Comparison of ENCODE assay signal across 10 mouse cellular contexts in genomic region chr13:55828141-55829017, GRCm38 (mm10). TPM values are rescaled to one million over a fixed set of nuclear protein-coding genes. Genes with fewer than 3 reads are reported as not detected.
DNase-seq lines count a peak whose midpoint lies in the region; ATAC-seq and TF ChIP-seq lines count a peak whose summit lies in the region.
"Had no signal": no experiment of that assay in that cellular context is flagged by ENCODE, and none has a peak within 500 bp of the region (broad histone marks: within the 10 kb centered on the region; RNA-seq: fewer than 3 reads in every experiment).

No protein-coding gene starts in this region.

- H3K27me3 ChIP-seq in heart, postnatal 0 days (ENCODE audit: control insufficient read depth, insufficient read depth, low read length), result peaks cover 96% of the 10 kb centered on the region
- H3K27me3 ChIP-seq in liver, postnatal 0 days (ENCODE audit: insufficient read depth, low read length), result peaks cover 97% of the 10 kb centered on the region

- peak; percentile 27; the same call in 1 of the 2 replicates for ATAC-seq in common myeloid progenitor, adult 5-6 weeks (replicated peaks; ENCODE audit: low read depth, poor library complexity, severe bottlenecking)
- ATAC-seq in heart, postnatal 0 days (ENCODE audit: insufficient read depth, low read depth), result no peak
- ATAC-seq in liver, postnatal 0 days, result no peak

- no peak for TF ChIP-seq CTCF in heart, postnatal 0 days (IDR thresholded peaks at IDR 0.05; ENCODE audit: low read depth)
- no peak for TF ChIP-seq CTCF in liver, postnatal 0 days (IDR thresholded peaks at IDR 0.05; ENCODE audit: low read depth)

- H3K27ac ChIP-seq in heart, postnatal 0 days (ENCODE audit: low read depth), result no peak overlapping the region
- no peak overlapping the region for H3K27ac ChIP-seq in liver, postnatal 0 days (ENCODE audit: low read depth)
- H3K27ac ChIP-seq: neural tube, embryonic 13.5 days had no signal

- 2% methylated on average over 49 of the region's 50 CpGs for WGBS in heart, postnatal 0 days
- WGBS in liver, postnatal 0 days (ENCODE audit: insufficient replicate concordance), result 3% methylated on average over 50 of the region's 50 CpGs

- H3K4me3 ChIP-seq in heart, postnatal 0 days (ENCODE audit: low read depth, low read length), result peak overlapping the region; percentile 11; the same call in 1 of the 2 replicates
- H3K4me3 ChIP-seq in liver, postnatal 0 days (ENCODE audit: low read depth, low read length), result peak overlapping the region; percentile 32
- H3K4me3 ChIP-seq: neural tube, embryonic 13.5 days had no signal

- peaks cover 4% of the 10 kb centered on the region; the same call in 1 of the 2 replicates for H3K4me1 ChIP-seq in heart, postnatal 0 days (ENCODE audit: control insufficient read depth, insufficient read depth)
- peaks cover 6% of the 10 kb centered on the region for H3K4me1 ChIP-seq in liver, postnatal 0 days (ENCODE audit: insufficient read depth)

- H3K9ac ChIP-seq in heart, postnatal 0 days (replicated peaks; ENCODE audit: low read depth, low read length), result no peak overlapping the region
- no peak overlapping the region for H3K9ac ChIP-seq in liver, postnatal 0 days (replicated peaks)
- H3K9ac ChIP-seq: neural tube, embryonic 13.5 days had no signal

- H3K9me3 ChIP-seq in heart, postnatal 0 days (replicated peaks; ENCODE audit: control insufficient read depth, low read length), result no peaks in the 10 kb centered on the region
- no peaks in the 10 kb centered on the region for H3K9me3 ChIP-seq in liver, postnatal 0 days (ENCODE audit: low read length)
- H3K9me3 ChIP-seq: neural tube, embryonic 13.5 days had no signal

- TF ChIP-seq EP300 in heart, postnatal 0 days (IDR thresholded peaks at IDR 0.05; ENCODE audit: low read depth), result no peak
- TF ChIP-seq EP300 in liver, postnatal 0 days (IDR thresholded peaks at IDR 0.05; ENCODE audit: low read depth), result no peak

- DNase-seq in kidney, adult 18-20 months, result peak; percentile 22
- DNase-seq in kidney, adult 11 months, result no peak
- DNase-seq in heart, postnatal 0 days (ENCODE audit: low spot score), result no peak
- DNase-seq in liver, postnatal 0 days, result no peak
- DNase-seq in right cerebral cortex, postnatal 36 days (ENCODE audit: low spot score in 2 of 2), result no peak
- no peak for DNase-seq in frontal cortex, postnatal 10 days (ENCODE audit: low spot score in 2 of 2)
- DNase-seq in spleen, postnatal 14 days (ENCODE audit: low spot score in 2 of 2), result no peak
- DNase-seq: cerebellum, postnatal 14 days had no signal

- H3K4me2 ChIP-seq in heart, postnatal 0 days (ENCODE audit: low read depth, low read length), result peak overlapping the region; percentile 24; the same call in 1 of the 2 replicates
- peak overlapping the region; percentile 43 for H3K4me2 ChIP-seq in liver, postnatal 0 days (ENCODE audit: low read depth, low read length)
- H3K4me2 ChIP-seq: neural tube, embryonic 13.5 days had no signal

- H3K36me3 ChIP-seq in heart, postnatal 0 days (replicated peaks; ENCODE audit: control insufficient read depth, insufficient read depth, low read length), result no peaks in the 10 kb centered on the region
- H3K36me3 ChIP-seq in liver, postnatal 0 days (replicated peaks; ENCODE audit: insufficient read depth, low read length), result no peaks in the 10 kb centered on the region
- H3K36me3 ChIP-seq: neural tube, embryonic 13.5 days had no signal

RNA-seq across cellular contexts. Expression of gene Pitx1, which starts 7.6 kb away (rescaled TPM):
- not detected in 2 replicates for total RNA-seq in common myeloid progenitor, adult 5-6 weeks (2017)
- total RNA-seq in heart, postnatal 0 days (2014; rRNA removed; ENCODE audit: low replicate concordance), result 1.0 TPM in 1 of 2 replicates, not detected in the other
- polyA plus RNA-seq in heart, postnatal 0 days (2015; fragmentation: Nextera tagmentation; extraction: Ambion mirVana), result not detected in 2 replicates
- not detected in 2 replicates for polyA plus RNA-seq in liver, postnatal 0 days (2015; fragmentation: Nextera tagmentation; extraction: Ambion mirVana)
- polyA plus RNA-seq: neural tube, embryonic 13.5 days had no signal

RNA-seq across cellular contexts. Expression of gene Catsper3, which starts 44.0 kb away (rescaled TPM):
- total RNA-seq in common myeloid progenitor, adult 5-6 weeks (2017), result 0.19 TPM in 1 of 2 replicates, not detected in the other
- not detected in 2 replicates for total RNA-seq in heart, postnatal 0 days (2014; rRNA removed; ENCODE audit: low replicate concordance)
- 0.08 and 0.11 TPM in 2 replicates for polyA plus RNA-seq in heart, postnatal 0 days (2015; fragmentation: Nextera tagmentation; extraction: Ambion mirVana)
- polyA plus RNA-seq in liver, postnatal 0 days (2015; fragmentation: Nextera tagmentation; extraction: Ambion mirVana), result 0.13 TPM in 2 replicates
- polyA plus RNA-seq: neural tube, embryonic 13.5 days had no signal
